9 mouse cellular contexts compared by ENCODE assay signal in genomic region chr2:36214425-36214824, GRCm38 (mm10). TPM values are rescaled to one million over a fixed set of nuclear protein-coding genes. Genes with fewer than 3 reads are reported as not detected.
DNase-seq lines count a peak whose midpoint lies in the region; ATAC-seq and TF ChIP-seq lines count a peak whose summit lies in the region.
"Had no signal": no experiment of that assay in that cellular context is flagged by ENCODE, and none has a peak within 500 bp of the region (broad histone marks: within the 10 kb centered on the region; RNA-seq: fewer than 3 reads in every experiment).

No protein-coding gene starts in this region.

- 62% methylated on average over 5 of the region's 5 CpGs for WGBS in midbrain, embryonic 16.5 days
- 66% methylated on average over 5 of the region's 5 CpGs for WGBS in midbrain, embryonic 10.5 days
- 60% methylated on average over 5 of the region's 5 CpGs for WGBS in kidney, postnatal 0 days
- 67% methylated on average over 5 of the region's 5 CpGs for WGBS in small intestine, adult 2 months

- no peaks in the 10 kb centered on the region for H3K4me1 ChIP-seq in midbrain, embryonic 16.5 days (ENCODE audit: control insufficient read depth, insufficient read depth, low read length)
- peaks cover 18% of the 10 kb centered on the region for H3K4me1 ChIP-seq in midbrain, embryonic 10.5 days
- peaks cover 18% of the 10 kb centered on the region; the same call in 1 of the 2 replicates for H3K4me1 ChIP-seq in kidney, postnatal 0 days (replicated peaks; ENCODE audit: insufficient read depth, low read length)
- peaks cover 12% of the 10 kb centered on the region for H3K4me1 ChIP-seq in small intestine, adult 2 months (ENCODE audit: control insufficient read depth, insufficient read depth, insufficient read length, low read length)

- peaks cover 23% of the 10 kb centered on the region for H3K27me3 ChIP-seq in midbrain, embryonic 16.5 days (ENCODE audit: control insufficient read depth, insufficient read depth, low read depth, low read length)
- peaks cover 42% of the 10 kb centered on the region for H3K27me3 ChIP-seq in midbrain, embryonic 10.5 days (ENCODE audit: low read depth, poor library complexity, severe bottlenecking)
- no peaks in the 10 kb centered on the region for H3K27me3 ChIP-seq in kidney, postnatal 0 days (ENCODE audit: insufficient read depth, low read length)
- peaks cover 13% of the 10 kb centered on the region for H3K27me3 ChIP-seq in small intestine, adult 2 months (ENCODE audit: control insufficient read depth, insufficient read depth, low read length)

- no peak overlapping the region for H3K27ac ChIP-seq in midbrain, embryonic 16.5 days (ENCODE audit: low read length)
- no peak overlapping the region for H3K27ac ChIP-seq in midbrain, embryonic 10.5 days (replicated peaks)
- H3K27ac ChIP-seq in kidney, postnatal 0 days: no peak overlapping the region
- H3K27ac ChIP-seq in small intestine, adult 2 months (ENCODE audit: insufficient read depth, low read depth, low read length): no peak overlapping the region
- H3K27ac ChIP-seq: midbrain, embryonic 15.5 days had no signal

- H3K36me3 ChIP-seq in midbrain, embryonic 16.5 days (ENCODE audit: control insufficient read depth, insufficient read depth, low read length): no peaks in the 10 kb centered on the region
- no peaks in the 10 kb centered on the region for H3K36me3 ChIP-seq in midbrain, embryonic 10.5 days
- no peaks in the 10 kb centered on the region for H3K36me3 ChIP-seq in kidney, postnatal 0 days (ENCODE audit: insufficient read depth, low read length)
- H3K36me3 ChIP-seq in small intestine, adult 2 months (ENCODE audit: control insufficient read depth, insufficient read depth, low read length): no peaks in the 10 kb centered on the region
- H3K36me3 ChIP-seq: midbrain, embryonic 15.5 days had no signal

- no peak for ATAC-seq in midbrain, embryonic 16.5 days
- ATAC-seq in kidney, postnatal 0 days (replicated peaks; ENCODE audit: low FRiP score, low read depth): no peak

- H3K9me3 ChIP-seq in midbrain, embryonic 16.5 days (replicated peaks; ENCODE audit: control insufficient read depth, low read length, poor library complexity, severe bottlenecking): no peaks in the 10 kb centered on the region
- H3K9me3 ChIP-seq in midbrain, embryonic 10.5 days (replicated peaks): no peaks in the 10 kb centered on the region
- no peaks in the 10 kb centered on the region for H3K9me3 ChIP-seq in kidney, postnatal 0 days (replicated peaks; ENCODE audit: low read length)
- H3K9me3 ChIP-seq: midbrain, embryonic 15.5 days had no signal

- peak; percentile 56; the same call in 1 of the 2 replicates for TF ChIP-seq CTCF in kidney, postnatal 0 days (IDR thresholded peaks at IDR 0.05; ENCODE audit: low read depth)
- TF ChIP-seq CTCF in small intestine, adult 2 months (IDR thresholded peaks at IDR 0.05; ENCODE audit: extremely low read depth, insufficient read length, insufficient replicate concordance, low read depth, low read length): peak; percentile 47; the same call in 1 of the 2 replicates

- no peak overlapping the region for H3K4me3 ChIP-seq in midbrain, embryonic 16.5 days (ENCODE audit: low read depth, low read length)
- H3K4me3 ChIP-seq in midbrain, embryonic 10.5 days: no peak overlapping the region
- no peak overlapping the region for H3K4me3 ChIP-seq in kidney, postnatal 0 days (replicated peaks; ENCODE audit: low read depth, low read length)
- H3K4me3 ChIP-seq in small intestine, adult 2 months (ENCODE audit: low read depth, low read length): no peak overlapping the region
- H3K4me3 ChIP-seq: midbrain, embryonic 15.5 days had no signal

- no peak overlapping the region for H3K9ac ChIP-seq in midbrain, embryonic 16.5 days (ENCODE audit: low read depth, low read length)
- H3K9ac ChIP-seq in kidney, postnatal 0 days (ENCODE audit: low read depth, low read length): no peak overlapping the region
- H3K9ac ChIP-seq: midbrain, embryonic 15.5 days had no signal

- H3K4me2 ChIP-seq in midbrain, embryonic 16.5 days (ENCODE audit: low read length): peak overlapping the region; percentile 27; the same call in 1 of the 2 replicates
- peak overlapping the region; percentile 36 for H3K4me2 ChIP-seq in kidney, postnatal 0 days (ENCODE audit: low read length)
- H3K4me2 ChIP-seq: midbrain, embryonic 15.5 days had no signal

- no peak for TF ChIP-seq POLR2A in small intestine, adult 2 months (IDR thresholded peaks at IDR 0.05; ENCODE audit: low read depth, low read length)

- DNase-seq in cerebellum, postnatal 10 days: peak; percentile 55 to 62
- no peak for DNase-seq in cerebellum, postnatal 25 days
- DNase-seq in midbrain, embryonic 10.5 days (ENCODE audit: low spot score): no peak
- peak; percentile 72 for DNase-seq in kidney, postnatal 0 days (ENCODE audit: low spot score)
- DNase-seq in ovary, postnatal 14 days (ENCODE audit: low spot score): no peak
- DNase-seq in layer of hippocampus, adult 9-11 months: no peak

RNA-seq across cellular contexts. Expression of gene Ptgs1, which starts 15.8 kb away (rescaled TPM):
- polyA plus RNA-seq in midbrain, embryonic 16.5 days (2015; fragmentation: Nextera tagmentation; extraction: Ambion mirVana): 4.0 and 5.5 TPM in 2 replicates
- polyA plus RNA-seq in midbrain, embryonic 10.5 days (2016; fragmentation: Nextera tagmentation; extraction: Ambion mirVana): 3.6 and 4.7 TPM in 2 replicates
- polyA plus RNA-seq in kidney, postnatal 0 days (2015; fragmentation: Nextera tagmentation; extraction: Ambion mirVana): 41.9 and 42.0 TPM in 2 replicates
- 24.4 and 24.7 TPM in 2 replicates for polyA plus RNA-seq in small intestine, adult 2 months (2012; rRNA removed)

Comparison
In these comparisons a context has a peak if more than half of its experiments do, and no peak if none do; other contexts are left out.
1. DNase-seq: peak in cerebellum, postnatal 10 days (2 of 2) and kidney, postnatal 0 days (single experiment); none in cerebellum, postnatal 25 days (0 of 2), midbrain, embryonic 10.5 days (single experiment), ovary, postnatal 14 days (single experiment) and layer of hippocampus, adult 9-11 months (single experiment).